Mouse (Mus musculus) testis, postnatal 14 days (tissue): ENCODE data around the gene Spdye4c.

Experiments
- DNase-seq: peaks from one replicate; pipeline ENCODE4 v3.0.0; 2021; ENCODE audit warnings: low spot score

Spdye4c gene

GRCm38 (mm10) chr2:128601534-128601933 lies 10.5 kb downstream of the Spdye4c start:
- DNase-seq, result no peak

GRCm38 (mm10) chr2:128609286-128609685 lies 18.3 kb downstream of the Spdye4c start:
- no peak for DNase-seq

GRCm38 (mm10) chr2:128611178-128611577 lies 20.2 kb downstream of the Spdye4c start:
- DNase-seq, result no peak

- no peak for DNase-seq
These were observed 21.3 kb downstream of the Spdye4c start for GRCm38 (mm10) chr2:128612275-128612674.

- DNase-seq, result no peak
These were observed 22.4 kb downstream of the Spdye4c start for GRCm38 (mm10) chr2:128613365-128613764.

- no peak for DNase-seq
These were observed 24.4 kb downstream of the Spdye4c start for GRCm38 (mm10) chr2:128615366-128615765.

- no peak for DNase-seq
These were observed 29.6 kb downstream of the Spdye4c start for GRCm38 (mm10) chr2:128620578-128620977.
